Mouse (Mus musculus) cerebellum, postnatal 14 days (tissue): Measurements from ENCODE around the gene Bcl2l11.
"Not testable (repeated sequence)": the region's sequence is repeated elsewhere in the genome, so short reads cannot be mapped to it uniquely, and the experiment has no call there.

Source experiments
- DNase-seq, 2 experiments: peaks; one replicate each; pipeline ENCODE4 v3.0.0; 2021; ENCODE audit warnings: mixed read lengths in 2 of 2

The Bcl2l11 gene

DNA sequence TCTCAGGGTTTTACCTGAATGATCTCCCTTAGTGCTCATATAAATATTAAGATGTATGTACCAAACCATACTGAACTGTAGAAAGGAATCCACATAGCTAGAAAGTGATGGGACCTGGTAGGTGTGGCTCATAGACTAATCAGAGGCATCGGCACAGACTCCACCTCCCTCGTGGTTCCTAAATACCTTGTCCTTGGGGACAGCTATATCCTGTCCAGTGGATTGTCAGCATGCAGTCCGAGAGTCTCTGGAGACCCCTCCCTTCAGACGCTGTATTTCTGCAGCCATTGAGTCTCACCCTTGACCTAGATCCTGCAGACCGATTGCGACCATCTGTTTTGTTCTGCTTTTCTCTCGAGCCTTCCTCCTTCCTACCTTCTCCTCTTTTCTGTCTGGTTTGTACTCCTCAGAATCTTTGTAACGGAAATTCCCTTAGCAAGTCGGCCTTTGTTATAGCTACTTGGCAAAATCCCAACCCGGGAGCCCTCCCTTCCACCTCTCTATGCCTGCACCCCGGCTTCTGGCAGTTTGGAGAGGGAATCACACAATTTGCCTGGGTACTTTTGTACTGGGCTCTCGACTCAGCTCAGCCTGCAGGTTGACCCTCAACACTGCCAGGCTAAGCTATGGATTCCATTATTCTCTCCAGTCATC lies 50.7 kb downstream of the Bcl2l11 start:
- peak; percentile 30 to 35 for DNase-seq

DNA sequence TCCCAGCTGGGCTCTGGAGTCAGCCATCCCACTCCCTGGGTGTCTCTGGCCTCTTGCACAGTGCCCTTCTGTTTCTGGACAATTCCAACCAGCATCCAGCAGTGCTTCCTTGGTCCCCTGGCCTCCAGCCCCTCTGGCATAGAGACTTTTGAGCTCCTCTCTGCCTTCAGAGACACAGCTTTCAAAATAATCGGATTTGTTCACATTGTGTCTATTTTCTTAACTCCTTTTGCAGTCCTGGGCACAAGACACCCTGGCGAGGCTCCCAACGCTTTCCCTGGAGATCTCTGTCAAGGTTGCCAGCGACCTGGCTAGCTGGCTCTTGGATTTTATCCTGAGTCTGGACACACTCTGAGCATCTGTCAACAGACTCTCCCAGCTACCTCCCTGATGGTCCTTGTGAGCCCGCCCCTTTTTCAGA lies 51.4 kb downstream of the Bcl2l11 start:
- peak; percentile 66 for DNase-seq

DNA sequence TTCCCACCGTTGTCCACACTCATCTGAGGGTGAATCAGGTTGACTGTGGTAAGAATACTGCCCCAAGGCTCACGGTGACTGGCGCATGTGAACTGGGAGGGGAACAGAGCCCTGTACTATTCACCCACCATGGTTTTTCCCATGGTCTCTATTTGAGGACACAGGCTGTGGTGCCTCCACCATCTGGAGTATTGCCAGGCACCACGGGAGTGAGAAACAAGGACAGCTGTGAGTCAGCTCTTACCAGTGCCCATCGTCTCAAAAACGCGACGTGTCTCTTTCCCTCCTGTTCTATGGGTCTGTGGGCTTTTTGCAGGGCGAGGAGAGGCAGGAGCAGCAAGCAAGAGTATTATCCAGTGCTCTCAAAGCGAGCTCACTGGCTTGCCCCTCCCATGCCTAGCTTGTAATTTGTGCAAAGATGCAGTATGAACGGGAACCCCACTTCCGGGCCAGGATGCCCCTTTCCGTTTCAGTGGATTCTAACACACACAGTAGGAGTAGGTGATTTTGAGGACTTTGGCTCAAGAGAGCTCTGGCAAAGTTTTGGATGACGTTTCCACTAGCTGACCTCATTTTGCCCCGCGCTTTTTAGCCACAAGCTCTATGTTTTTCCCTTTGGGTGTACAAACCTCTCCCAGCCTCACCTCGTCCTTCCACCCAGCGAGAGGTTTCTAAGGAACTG lies 53.4 kb downstream of the Bcl2l11 start:
- DNase-seq: peak; percentile 51 to 68

DNA sequence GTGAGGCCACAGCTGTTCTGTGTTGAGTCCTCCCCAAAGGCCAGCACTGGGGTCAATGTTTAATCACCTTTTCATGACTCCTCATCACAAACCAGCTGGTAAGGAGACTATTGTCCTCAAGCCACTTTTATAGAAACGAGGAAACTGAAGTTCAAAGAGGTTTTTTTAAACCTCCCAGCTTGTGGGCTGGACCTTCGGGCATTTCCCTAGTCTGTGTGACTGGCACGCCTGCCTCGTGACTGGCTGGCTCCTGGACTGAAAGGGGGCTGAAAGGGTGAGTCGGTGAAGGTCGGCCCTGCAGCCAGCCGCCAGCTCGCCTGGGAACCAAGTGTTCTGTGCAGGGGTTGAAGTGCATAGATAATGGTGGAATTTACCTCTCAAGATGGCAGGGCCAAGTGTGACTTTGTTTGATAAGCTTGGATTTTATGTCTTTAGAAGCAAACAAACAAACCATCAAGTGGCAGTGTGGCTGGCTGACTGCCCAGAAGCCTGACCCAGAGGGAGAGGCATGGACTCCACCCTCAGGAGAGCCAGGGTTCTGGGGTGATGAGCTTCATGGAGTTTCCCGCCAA lies 54.1 kb downstream of the Bcl2l11 start:
- DNase-seq: peak; percentile 22 to 42

DNA sequence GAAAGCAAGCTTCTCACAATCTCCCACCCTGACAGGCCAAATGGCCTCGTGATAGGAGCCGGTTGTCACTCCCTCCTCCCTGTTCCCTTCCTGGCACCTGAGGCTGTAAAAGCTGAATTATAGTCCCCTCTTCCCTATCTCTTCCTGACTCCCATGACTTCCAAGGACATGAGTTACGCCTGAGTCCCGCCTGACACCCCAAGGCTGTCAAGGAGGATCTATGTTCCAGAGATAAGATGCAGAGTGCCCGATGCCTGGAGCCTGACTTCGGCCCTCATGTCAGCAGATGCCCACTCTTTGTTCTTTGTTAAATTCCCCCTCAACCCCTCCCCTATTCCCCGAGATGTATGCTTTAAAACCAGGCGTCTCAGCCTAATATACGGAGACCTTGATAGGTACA lies 56.3 kb downstream of the Bcl2l11 start:
- DNase-seq: not testable (repeated sequence)

DNA sequence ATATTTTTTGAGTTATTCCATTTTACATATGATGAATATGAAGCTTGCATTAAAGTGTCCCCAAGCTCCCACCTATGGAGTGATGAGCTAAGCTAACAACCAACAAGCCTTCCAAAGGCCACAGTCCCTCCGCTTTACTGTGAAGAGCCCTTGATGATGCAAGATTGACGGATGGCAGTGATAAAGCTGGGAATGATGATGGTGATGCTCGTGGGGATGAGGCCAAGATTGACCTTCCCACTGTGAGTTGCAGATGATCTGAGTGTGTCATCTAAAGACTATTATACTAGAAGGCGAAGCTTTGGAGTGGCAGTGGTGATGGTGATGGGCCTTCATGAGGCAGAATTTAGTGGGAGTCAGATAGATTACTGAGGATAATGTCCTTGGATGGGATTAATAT lies 56.9 kb downstream of the Bcl2l11 start:
- no peak for DNase-seq

DNA sequence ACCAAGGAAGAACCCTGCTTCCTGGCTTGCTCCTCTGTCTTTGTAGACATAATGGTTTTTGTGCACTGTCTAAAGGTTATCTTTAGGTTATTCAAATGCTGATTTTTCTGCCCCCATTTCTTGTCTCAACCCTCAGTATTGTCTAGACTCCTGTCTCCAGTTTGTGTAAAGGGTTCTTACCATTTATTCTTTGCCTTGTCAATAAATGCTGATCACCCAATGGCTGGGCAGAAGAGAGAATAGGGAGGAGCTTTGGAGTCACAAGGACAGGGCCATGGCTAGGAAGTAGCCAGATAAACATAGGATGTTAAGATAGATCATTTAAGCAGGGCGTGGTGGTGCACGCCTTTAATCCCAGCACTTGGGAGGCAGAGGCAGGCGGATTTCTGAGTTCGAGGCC lies 57.9 kb downstream of the Bcl2l11 start:
- no peak for DNase-seq

DNA sequence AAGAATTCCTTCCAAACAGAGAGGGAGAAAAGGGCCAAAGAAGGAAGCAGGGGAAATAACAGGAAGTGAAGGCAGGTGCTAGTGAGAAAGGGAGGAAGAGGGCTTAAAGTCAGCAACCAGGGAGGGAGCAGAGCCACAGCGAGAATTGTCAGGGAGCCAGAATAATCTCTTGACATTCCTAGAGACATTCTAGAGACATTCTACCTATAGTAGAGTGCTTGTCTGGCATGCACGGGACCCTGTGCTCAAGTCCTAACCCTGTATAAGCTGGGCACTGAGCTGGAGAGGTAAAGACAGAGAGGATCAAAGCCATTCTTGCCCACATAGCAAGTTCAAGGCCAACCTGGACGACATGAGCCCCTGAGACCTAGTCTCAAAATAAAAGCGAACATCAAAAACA lies 60.1 kb downstream of the Bcl2l11 start:
- no peak for DNase-seq

DNA sequence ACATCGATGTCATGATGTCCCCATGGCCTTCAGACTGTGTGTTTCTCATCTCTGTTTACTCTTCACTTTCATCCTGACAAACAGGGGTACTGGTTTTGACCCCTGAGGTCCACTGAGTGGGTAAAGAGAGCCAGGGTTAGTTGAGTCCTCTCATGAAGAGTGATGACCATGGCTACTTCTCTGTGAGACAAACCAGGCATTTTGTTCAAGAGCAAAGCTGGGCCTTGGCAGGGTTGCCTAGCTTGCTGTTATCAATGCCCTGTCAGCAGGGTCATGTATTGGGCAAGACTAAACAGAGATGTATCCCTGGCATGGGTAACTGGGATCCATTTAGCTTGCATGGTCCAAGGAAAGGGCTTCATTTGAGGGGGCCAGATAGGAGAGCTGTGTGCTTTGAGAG lies 61.4 kb downstream of the Bcl2l11 start:
- no peak for DNase-seq

DNA sequence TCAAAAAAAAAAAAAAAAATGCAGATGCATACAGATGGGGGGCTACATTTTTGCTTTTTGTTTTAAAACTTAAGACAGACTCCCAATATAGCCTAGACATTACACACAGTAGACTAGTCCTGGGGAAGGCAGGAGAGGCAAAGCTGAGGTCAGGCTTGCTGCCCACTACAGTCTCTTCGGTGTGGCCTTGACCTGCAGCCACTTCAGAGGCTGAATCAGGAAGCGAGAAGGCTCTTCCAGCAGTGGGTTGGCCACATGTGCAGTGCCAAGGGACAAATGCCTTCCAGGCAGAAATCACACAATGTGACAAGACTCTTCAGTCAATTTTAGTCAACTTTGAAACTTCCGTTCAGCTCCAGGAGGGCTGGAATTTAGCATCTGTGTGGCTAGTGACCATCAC lies 62.6 kb downstream of the Bcl2l11 start:
- DNase-seq: no peak

DNA sequence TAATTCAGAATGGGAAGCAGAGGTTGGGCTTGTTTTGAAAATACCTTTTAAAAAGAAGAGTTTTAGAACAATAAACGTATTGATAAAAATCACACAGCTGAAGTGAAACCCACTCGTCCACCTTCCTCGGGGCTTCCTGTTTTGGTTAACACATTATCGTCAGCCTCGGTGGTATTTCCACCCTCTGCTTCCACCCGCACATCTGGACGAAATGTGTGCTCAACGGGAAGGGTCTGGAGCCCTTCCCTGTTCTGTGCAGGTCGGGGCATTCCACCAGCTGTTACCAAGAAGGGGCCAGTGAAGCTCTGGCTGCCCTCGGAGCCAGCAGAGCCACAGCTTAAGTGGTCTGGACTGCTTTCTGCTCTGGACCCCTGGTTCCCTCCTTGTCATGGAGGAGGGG lies 63.9 kb downstream of the Bcl2l11 start:
- no peak for DNase-seq

DNA sequence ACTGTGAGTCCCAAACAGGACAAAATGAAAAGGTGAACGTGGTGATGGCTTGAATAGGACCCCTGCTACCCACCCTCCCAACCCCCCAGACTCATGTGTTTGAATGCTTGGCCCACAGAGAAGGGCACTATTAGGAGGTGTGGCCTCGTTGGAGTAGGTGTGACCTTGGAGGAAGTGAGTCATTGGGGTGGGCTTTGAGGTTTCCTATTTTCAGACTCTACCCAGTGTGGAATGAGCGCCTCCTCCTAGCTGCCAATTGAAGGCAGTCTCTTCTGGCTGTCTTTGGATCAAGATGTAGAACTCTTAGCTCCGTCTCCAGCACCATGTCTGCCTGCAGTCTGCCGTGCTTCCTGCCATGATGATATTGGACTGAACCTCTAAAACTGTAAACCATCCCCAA lies 64.4 kb downstream of the Bcl2l11 start:
- no peak for DNase-seq

DNA sequence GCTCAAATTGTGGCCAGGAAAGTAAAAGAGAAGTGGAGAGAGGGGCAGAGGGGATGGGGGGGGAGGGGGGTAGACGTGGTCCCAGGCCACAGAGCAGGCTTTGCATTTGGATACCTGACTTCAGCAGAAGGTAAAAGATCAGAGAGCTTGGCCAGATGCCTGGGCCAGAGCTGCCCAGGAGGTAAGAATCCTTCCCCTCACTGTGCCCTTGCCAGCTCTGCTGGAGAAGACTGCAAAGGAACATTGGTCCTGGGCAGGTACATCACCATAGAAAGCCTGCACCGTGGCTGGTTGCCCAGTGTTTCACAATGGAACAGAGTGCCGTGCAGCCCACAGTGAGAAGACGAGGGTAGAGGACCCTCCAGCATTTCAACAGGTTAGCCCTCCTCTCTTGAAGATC lies 67.6 kb downstream of the Bcl2l11 start:
- DNase-seq: peak; percentile 16 to 27

DNA sequence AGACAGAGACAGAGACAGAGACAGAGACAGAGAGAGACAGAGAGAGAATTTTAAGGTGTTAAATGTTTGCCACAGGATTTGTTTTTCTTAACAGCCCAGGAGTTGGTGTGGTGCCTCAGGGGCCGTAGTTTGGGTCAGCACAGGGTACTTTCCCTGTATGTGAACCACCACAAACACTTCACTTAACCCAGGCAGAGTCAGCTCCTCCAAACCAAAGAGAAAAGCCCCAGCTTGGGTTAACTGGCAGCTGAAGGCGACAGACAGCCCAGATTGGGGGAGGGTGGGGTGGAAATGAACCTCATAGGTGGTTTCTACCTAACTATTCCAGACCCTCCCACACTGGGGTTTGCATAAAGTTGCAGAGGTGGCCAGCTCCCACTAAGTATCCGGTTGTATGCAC lies 71.5 kb downstream of the Bcl2l11 start:
- no peak for DNase-seq

DNA sequence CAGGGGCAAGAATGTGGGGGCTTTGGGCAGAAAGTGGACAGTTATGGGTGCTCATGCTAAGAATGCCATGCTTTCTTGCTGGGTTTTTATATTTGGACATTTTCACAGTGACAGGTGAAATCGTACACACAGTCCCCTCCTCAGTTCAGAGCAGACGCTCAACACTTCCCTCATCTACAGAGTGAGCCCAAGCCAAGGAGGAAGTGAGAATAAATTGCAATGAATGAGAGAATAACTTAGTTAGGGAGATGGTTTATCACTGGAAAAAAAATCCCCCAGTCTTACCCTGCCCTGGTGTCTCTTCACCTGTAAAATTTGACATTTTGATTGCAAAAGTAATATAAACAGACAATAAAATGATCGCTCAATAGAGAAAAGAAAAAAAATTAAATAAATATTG lies 77.3 kb downstream of the Bcl2l11 start:
- no peak for DNase-seq

DNA sequence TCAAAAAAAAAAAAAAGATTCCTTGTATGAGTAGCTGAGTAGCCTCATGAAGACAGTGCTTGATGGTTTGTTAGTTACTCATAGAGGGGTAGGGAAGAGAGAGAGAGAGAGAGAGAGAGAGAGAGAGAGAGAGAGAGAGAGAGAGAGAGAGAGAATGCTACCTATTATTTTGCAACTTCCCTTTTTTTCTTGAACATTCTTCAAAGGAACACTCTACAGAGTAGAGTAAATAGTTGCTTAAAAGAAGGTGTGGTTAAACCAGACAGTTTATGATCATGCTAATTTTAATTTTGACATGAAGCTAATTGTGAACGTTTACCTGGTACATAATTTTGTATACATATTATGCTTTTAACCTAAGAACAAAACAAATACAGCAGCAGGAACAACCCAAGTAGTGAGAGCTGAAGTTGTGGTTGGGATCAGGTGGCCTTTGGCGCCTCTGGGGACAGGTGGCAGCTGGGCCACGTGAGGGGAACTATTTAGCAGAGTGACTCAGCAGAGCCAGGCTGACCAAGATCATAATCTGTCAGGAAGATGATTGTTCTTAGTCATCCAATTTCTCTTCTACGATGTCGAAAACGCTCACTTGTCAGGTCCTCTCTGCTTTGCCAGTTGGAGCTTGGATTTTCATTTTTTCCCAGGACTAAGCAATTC lies 78.0 kb downstream of the Bcl2l11 start:
- no peak for DNase-seq

DNA sequence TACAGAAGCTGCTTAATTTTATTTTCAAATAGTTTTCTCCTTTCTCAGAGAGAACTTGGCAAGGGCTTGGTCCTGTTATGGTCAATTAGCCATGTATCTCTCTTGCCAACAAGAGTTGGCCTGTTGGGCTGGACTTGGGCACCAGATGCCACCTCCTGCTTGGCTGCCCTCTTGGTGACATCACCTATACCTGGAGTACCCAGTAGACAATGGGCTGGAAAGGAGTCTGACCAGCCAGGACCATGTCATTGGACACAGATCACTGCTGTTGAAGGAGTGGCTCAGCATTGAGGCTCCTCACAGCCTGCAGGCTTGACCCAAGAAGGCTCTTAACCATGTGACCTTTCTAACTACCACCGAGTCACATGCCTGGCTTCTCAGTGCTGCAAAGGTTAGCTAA lies 82.7 kb downstream of the Bcl2l11 start:
- peak; percentile 50 for DNase-seq

DNA sequence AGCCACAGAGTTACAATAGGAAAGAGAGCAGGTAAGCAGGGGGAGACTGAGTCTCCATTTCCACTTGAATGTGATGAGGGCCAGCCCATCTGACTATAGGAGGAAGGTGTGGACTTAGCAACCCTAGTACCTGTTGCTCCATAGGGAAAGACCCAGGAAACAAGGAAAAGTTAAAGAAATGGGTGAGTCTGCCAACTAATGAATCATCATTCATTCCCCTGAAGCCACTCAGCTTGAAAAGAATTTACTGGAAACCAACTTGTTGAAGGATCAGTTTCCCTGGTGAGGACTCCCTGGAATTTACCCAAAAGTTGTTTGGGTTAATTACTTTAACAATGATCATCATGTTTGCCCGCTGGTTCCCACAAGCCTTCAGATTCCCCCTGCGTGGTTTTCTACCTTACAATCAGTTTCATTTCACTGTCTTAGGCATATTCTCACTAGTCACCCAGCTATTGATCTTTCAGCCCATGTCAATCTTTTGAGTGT lies 84.0 kb downstream of the Bcl2l11 start:
- DNase-seq: no peak

DNA sequence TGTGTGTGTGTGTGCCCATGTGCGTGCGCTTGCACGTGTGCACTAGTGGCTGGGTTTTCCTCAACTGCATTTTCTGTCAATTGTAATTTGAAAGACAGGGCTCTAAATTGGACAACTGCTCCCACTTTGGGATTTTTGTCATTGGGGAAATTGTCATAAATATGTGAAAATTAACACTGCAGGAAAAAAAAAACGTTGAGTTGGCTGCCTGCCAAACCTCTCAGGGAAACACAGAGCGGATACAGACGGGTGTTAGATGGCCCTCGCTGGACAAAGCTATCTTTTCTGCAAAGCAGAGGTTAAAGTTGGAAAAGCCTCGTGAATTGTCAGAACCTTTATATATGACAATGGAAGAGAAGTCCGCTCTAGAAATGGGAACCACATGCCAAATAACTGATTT lies 84.5 kb downstream of the Bcl2l11 start:
- peak; percentile 22 to 36 for DNase-seq

DNA sequence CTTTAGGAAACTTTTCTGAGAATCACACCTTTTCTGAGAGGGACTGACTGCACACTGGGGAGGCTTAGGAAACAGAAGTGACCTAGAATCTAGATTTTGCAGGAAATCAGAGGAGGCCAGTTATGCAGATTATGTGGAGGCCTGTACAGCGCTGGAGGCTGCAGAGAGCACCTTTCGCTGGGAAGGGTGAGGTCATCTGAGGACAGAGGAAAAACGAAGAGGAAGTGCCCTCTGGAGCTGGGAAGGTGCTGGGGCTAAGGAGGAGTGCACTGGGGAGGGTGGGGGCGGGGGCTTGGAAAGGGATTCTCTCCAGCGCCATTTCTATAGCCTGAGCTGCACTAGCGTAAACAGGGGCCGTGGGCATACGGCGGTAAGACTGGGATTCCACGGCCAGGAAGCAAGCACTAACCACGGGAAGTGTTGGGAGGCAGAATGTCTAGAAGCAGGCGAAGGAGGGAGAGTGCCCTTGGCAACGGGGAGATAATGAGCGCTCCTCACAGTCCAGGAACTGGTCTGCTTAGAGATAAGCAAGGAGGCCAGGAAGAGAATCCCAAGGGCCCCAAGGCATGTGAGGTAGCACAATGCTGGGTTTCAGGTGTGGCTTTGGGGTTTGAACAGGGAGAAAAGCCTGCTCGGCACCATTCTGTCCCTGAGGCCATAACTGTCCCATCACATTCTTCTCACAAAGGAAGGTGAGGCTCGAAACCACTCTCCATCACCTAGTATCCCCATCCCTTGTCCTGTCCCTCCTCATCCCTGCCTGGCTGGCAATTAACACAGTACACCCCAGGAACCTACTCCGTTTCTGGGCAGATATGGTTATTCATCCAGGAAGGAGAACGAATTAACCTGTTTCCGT lies 85.4 kb downstream of the Bcl2l11 start:
- peak in 1 of 2 experiments; percentile 15 for DNase-seq

DNA sequence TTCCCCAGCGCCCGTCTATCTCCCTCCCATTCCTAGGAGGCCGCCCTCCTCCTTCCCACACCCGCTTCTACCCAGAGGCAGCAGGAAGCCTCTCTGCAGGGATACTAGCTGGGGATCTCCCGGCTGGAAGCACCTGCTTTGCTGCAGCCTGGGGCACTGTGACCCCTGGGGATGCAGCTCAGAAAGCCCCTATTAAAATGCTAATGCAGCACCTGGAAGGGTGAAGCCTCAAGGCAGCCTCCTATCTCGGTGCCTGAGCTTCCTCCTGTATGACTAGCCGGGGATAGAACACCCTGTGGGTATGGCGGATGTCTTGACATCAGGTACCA lies 86.0 kb downstream of the Bcl2l11 start:
- DNase-seq: no peak
